Mouse (Mus musculus) adrenal gland, adult 18-20 months (tissue): ENCODE data around the gene Elmo1. TPM values are rescaled to one million over a fixed set of nuclear protein-coding genes. Genes with fewer than 3 reads are reported as not detected.

Experiments used
- DNase-seq, 2 experiments: peaks; one replicate each; pipeline ENCODE4 v3.0.0; 2021 to 2022; ENCODE audit warnings: low spot score in 2 of 2
- total RNA-seq, 2 experiments: library from RNA; stranded (reverse); gene quantifications; 1 replicate in 1 of 2; 2 replicates in 1 of 2; pipeline ENCODE4 v1.2.3; 2021

Elmo1 gene
- total RNA-seq, 2 experiments from 2014 or later, result 8.9 to 14.4 TPM

DNA sequence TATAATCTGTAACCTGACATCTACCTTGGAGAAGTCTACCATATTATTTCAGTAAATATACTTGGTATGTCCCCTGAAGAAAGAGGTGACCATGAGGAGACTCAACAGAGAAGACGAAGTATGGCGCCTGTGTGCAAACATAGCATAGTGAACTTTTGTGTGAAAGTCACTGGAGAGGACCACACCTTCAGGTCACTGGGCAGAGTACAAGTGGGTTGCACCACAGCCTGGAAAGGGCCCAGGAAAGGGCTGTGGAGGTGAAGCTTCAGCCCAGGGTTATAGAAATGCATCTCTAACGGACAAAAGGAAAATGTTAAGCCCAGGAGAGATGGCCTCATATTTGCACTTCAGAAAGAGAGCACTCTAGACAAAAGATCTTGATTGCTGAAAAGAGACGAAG lies 420.6 kb downstream of the Elmo1 start:
- DNase-seq, result no peak

DNA sequence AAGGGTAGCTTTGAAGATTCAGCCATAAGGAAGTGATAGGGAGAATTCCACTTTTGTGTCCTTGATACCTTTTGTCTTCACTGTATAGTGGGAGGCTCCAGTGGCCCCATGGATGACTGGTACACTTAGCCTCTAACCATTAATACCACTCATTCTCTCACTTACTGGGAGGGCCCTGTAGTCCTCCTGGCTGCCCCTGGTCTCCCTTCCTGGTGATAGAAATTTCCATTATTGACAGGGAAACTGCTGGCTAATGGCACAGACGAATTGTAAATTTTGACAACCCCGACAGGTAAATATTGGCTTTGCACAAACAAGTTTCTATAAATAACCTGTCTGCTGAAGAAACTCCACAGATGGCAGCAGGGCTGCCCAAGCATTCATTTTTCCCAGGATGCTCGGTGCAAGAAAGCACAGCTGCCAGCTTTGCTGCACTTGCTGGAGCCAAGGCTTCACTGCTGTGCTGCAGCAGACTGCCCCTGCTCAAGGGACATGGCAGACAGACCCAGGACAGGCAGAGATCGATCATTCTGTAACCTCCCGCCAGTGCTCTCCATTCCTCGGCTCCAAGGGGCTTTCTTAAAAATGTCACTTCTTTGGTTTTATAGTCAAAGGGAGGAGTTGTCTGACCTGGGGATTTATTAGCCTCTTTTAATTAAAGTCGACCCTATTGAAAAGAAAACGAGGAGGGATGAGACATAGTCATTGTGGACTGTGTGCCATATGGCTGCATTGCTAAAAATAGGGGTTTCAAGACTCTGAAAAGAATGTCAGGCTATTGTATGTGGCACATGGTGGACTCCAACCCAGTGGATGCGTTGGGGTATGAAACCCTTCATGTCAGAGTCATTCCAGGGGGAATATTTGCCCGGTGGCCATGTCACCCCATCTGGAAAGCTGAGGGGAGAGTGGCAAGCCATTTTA lies 422.2 kb downstream of the Elmo1 start:
- DNase-seq, result no peak

GRCm38 (mm10) chr13:20514721-20515120 lies 424.3 kb downstream of the Elmo1 start:
- DNase-seq, result no peak

GRCm38 (mm10) chr13:20516096-20516495 lies 425.7 kb downstream of the Elmo1 start:
- no peak for DNase-seq

GRCm38 (mm10) chr13:20517702-20518101 lies 427.3 kb downstream of the Elmo1 start:
- DNase-seq, result no peak

DNA sequence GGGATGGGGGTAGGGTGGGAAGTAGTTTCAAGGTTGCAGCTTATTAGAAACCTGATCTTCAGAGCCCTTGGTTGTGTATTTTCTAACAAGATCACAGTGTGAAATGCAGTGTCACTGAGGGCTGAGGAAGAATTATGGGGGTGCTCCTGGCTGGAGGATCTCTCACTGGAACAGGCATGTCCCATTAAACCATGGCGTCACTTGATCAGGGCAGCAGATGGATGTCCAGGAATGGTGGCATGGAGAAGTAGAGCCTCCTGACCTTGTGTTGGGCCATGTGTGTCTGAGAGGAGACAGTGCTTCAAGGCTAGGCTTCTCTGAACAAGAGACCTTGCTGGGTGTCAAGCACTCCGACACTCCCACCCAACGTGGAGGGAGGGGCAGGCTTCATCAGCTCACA lies 431.1 kb downstream of the Elmo1 start:
- no peak for DNase-seq

DNA sequence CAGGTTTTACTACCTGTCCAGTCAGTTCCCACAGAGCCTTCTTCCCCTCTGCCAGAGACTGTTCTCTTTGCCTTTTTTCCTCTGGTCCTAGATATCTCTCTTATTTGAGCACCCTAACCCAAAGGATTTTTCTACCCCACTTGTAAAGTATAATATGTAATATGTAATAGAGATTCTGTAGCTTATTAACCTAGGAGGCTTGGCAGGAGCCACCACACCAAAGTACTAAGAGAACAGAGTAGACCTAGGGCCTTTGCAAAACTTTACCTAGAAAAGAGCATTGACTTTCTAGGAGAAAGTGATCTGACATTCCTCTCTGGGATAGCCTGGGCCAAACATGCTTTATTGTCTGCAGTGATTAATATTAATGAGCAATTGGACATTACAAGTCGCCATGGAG lies 433.3 kb downstream of the Elmo1 start:
- no peak for DNase-seq

DNA sequence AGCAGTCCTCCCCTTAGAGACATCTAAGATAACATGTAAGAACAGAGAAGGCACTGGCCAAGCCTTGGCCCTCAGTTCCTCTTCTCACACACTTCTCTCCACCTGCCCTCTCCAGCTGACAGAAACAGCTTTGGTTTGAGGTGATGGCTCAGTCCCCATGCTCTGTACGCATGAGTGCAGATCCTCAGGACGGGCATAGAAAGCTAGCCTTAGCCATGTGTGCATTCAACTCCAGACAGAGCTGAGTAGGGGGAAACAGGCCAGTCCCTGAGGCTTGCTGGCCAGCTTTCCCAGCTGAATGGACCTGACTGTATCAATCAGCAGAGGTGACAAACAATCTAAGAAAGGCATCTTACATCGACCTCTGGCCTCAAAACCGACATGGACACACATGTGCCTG lies 435.4 kb downstream of the Elmo1 start:
- DNase-seq, result no peak

- DNase-seq, result no peak
These were observed 446.7 kb downstream of the Elmo1 start for GRCm38 (mm10) chr13:20537053-20537452.

DNA sequence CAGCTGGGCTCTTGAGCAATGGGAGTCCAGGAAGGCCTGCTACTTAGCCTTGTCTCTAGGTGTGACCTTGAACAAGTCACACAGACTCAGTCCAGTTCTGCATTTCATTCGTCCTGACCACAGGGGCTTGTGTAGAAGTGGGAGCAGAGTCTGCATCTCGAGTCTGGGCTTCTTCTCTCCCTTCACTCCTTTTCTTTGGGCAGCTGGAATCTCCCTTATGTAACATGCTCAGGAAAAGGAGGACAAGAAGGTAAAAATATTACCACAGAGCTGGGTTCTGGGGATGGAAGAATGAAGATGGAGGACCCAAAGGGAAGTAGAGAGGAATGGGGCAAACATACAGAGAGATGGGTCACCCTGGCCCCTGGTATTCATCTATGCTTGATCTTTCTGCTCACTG lies 447.1 kb downstream of the Elmo1 start:
- DNase-seq, result no peak

DNA sequence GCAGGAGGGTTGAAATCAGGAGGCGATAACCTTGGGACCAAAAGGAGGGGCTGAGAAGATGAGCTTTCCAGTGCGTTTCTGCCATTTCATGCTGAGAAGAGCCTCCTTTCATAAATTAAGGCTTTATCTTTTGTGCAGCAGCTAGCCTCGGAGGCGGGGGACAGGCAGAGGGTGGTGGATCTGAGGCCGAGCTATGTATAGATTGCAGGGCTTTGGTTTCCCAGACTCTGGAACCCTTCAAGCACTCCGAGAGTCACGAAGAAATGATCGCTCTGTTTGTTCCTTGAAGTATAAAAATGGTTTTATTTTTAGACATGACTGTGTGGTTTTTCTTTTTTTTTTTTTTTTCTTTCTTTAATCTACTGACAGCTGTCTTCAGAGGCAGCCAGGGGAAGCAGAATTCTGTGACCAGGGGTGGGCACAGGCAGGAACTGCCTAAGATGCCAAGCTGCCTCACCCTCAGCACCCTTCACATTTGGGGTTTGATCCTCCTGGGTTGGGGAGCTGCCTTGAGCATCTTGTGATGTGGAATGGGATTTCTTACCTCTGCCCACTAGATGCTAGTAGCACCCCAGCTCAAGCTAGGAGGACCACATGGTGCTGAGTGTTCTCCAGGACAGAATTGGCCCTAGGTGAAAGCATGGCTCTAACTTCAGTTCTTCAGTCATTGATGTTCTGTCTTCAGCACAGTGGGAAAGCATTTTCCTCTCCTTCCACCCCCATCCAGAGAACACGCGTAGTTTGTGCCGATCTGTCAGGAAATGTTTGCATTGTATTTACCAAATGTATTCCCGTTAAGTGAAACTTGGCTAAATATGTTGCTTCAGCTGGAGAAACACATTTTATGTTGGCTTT lies 448.0 kb downstream of the Elmo1 start:
- no peak for DNase-seq

DNA sequence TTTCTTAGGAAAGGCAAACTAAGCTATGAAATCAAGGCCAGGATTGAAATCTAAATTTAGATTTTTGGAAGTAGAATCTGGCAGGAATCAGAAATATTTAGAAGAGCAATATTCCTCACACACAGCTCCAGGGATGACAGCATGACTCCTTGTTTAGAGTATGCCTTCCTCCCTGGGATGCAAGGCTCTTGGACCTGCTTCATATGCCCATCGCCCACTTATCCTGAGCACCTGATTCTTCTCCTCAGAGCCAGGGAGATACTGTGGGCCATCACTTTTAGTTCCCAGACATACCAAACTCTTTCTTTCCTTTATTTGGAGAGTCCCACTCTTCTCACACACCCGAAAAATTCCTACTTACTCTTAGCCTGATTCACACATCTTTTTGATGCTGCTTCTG lies 449.2 kb downstream of the Elmo1 start:
- no peak for DNase-seq

GRCm38 (mm10) chr13:20546568-20547204 lies 456.3 kb downstream of the Elmo1 start:
- DNase-seq, result no peak

GRCm38 (mm10) chr13:20549983-20550382 lies 459.6 kb downstream of the Elmo1 start:
- DNase-seq, result no peak

- no peak for DNase-seq
These were observed 461.2 kb downstream of the Elmo1 start for GRCm38 (mm10) chr13:20551559-20551958.

DNA sequence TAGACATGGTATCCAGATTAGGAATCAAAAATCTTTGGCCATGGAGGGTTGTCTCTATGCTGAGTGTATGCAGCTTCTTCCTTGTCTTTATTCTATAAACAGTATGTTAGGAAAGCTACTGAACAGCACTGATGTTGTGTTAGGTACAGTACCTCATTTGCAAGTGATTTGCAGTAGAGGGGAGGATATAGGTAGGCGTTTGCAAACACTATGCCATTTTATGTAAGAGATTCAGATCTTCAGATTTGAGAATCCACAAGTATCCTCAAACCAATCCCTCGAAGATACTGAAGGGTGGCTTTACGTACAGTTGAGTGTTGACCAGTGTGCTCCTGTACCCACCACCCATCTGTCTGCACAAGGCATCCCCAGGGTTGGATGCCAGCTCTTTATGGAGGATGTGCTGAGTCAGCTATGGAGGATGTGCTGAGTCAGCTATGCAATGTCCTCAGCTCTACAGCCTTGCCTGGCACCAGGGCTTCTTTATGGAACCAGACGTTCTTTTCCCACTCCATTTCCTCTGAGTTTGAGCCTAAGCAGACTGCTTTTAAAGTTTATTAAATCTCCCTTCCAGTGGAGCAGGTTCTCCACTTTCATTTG lies 465.6 kb downstream of the Elmo1 start:
- DNase-seq, result no peak

GRCm38 (mm10) chr13:20556739-20557138 lies 466.3 kb downstream of the Elmo1 start:
- no peak for DNase-seq

DNA sequence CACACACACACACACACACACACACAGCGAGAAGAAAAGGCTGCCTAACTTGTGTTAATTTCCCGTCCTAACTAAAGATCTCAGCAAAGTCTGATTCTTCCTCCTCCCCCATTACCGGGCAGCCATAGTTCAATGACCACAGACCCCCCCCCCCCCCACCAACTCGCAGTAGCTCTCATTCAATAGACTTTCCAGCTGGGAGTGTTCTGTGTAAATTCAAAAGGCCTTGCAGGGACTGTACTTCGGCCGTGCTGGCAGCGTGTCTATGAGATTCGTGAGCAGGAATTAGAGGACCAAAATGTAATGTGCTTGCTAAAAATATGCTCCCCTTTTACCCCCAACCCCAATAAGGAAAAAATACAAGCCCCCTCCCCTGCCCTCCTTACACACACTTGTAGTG lies 466.8 kb downstream of the Elmo1 start:
- DNase-seq, result no peak

- DNase-seq, result no peak
These were observed 468.0 kb downstream of the Elmo1 start for GRCm38 (mm10) chr13:20558376-20558775.

GRCm38 (mm10) chr13:20564414-20564813 lies 474.0 kb downstream of the Elmo1 start:
- no peak for DNase-seq

DNA sequence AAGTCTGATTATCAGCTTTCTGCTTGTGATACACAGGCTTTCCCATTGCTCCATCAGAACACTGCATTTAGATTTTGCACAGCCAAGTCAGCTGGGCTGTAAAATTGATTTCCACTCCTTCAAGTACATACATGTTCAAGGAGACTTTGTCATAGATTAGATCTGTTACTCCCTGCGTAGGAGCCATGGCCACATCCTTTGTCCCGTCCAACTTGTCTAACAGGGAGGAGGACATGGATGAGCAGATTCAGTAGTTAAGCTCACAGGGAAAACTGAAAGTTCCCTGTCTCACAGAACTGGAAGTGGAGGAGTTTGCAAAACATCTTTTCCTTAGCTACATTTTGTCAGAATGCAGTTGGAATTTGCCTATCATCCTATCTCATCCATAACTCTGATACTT lies 484.8 kb downstream of the Elmo1 start:
- DNase-seq, result no peak
